Mouse (Mus musculus) embryonic facial prominence, embryonic 13.5 days (tissue): Measurements from ENCODE around the gene Nhp2. TPM values are rescaled to one million over a fixed set of nuclear protein-coding genes. Genes with fewer than 3 reads are reported as not detected.
A peak's percentile ranks its signal among the peaks of the same experiment; 100 is the strongest.

Source experiments
- ATAC-seq: fragments of 200-750 bp; cut with Nextera tagmentation; 2 replicates; pipeline ENCODE4 v1.8.0; 2017; ENCODE audit warnings: low read depth; ENCODE audit not compliant: insufficient number of reproducible peaks, insufficient read depth, low FRiP score, low TSS enrichment
- H3K27ac ChIP-seq: fragments of 300-500 bp; sonication (generic); 2 replicates; pipeline ENCODE4 v1.5.1; 2015; ENCODE audit warnings: moderate library complexity, mild to moderate bottlenecking, inconsistent platforms
- H3K27me3 ChIP-seq: fragments of 300-500 bp; sonication (generic); 2 replicates; pipeline ENCODE4 v1.6.1; 2015; ENCODE audit warnings: mild to moderate bottlenecking, inconsistent platforms
- H3K36me3 ChIP-seq: fragments of 300-500 bp; sonication (generic); 2 replicates; pipeline ENCODE4 v1.6.1; 2015; ENCODE audit warnings: mild to moderate bottlenecking, inconsistent platforms
- H3K4me1 ChIP-seq: fragments of 300-500 bp; sonication (generic); 2 replicates; pipeline ENCODE4 v1.6.1; 2015; ENCODE audit warnings: inconsistent platforms
- H3K4me2 ChIP-seq: fragments of 300-500 bp; sonication (generic); 2 replicates; pipeline ENCODE4 v1.6.1; 2015; ENCODE audit warnings: moderate library complexity, mild to moderate bottlenecking, inconsistent platforms
- H3K4me3 ChIP-seq: fragments of 300-500 bp; sonication (generic); 2 replicates; pipeline ENCODE4 v1.5.1; 2015; ENCODE audit warnings: mild to moderate bottlenecking, inconsistent platforms
- H3K9ac ChIP-seq: fragments of 300-500 bp; sonication (generic); 2 replicates; pipeline ENCODE4 v1.6.1; 2015; ENCODE audit warnings: mild to moderate bottlenecking, inconsistent platforms
- H3K9me3 ChIP-seq: fragments of 300-500 bp; sonication (generic); 2 replicates; pipeline ENCODE4 v1.6.1; 2016; ENCODE audit warnings: inconsistent platforms
- WGBS: fragments of 180-500 bp; shearing (Covaris S2); methylation state at CpG from one replicate; pipeline ENCODE4 v1.1.7; 2015; ENCODE audit warnings: mixed read lengths; 5-methylcytosine and 5-hydroxymethylcytosine counted together
- polyA plus RNA-seq: library from polyadenylated mRNA; unstranded; fragments of >200 nt; fragmentation: Nextera tagmentation; extraction: Ambion mirVana; gene quantifications from 2 replicates; pipeline ENCODE4 v1.2.1, GENCODE M21; 2015

Gene Nhp2
- 135 and 151 TPM in 2 replicates for polyA plus RNA-seq

DNA sequence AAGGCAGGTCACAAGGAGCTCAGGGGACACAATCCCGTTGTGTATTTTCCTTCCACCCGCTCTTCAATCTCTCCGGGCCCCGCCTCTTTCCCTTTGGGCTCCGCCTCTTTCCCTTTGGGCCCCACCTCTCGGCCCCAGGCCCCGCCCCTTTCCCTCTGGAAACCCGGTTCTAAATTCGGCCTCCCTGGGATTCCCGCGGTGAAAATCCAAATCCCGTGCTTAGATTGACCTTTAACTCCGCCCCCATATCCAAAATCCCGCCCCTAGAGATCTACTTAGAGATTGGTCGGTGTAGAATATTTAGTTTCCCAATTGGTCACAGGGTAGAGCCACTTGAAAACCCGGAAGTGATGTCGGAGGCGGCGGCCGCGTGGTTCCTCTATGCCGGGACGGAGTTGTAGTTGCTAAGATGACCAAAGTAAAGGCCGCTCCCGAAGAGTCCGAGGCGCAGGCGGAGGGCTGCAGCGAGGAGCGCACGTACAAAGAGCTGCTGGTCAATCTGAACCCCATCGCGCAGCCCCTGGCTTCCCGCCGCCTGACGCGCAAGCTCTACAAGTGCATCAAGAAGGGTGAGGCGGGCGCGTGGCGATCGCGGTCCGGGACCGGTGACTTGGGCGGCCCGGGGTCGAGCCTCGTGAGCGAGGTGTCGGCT lies at the start of gene Nhp2:
Gene Nhp2, plus strand, starts transcription at position 327 of the 652 bp plus-strand sequence.
- peak; percentile 89 for ATAC-seq
- Histone ChIP-seq H3K4me3 (peak within 1 kb of the TSS; percentile 83), H3K9ac (peak within 1 kb of the TSS; percentile 80), H3K27me3 (no peaks in the 10 kb centered on the region), H3K9me3 (no peaks in the 10 kb centered on the region), H3K4me1 (peaks cover 28% of the 10 kb centered on the region), H3K36me3 (peaks cover 34% of the 10 kb centered on the region), H3K4me2 (peak within 1 kb of the TSS; percentile 72), H3K27ac (no peak within 1 kb of the TSS)
- WGBS: under 1% methylated on average over 51 of the region's 51 CpGs

GRCm38 (mm10) chr11:51576454-51576853 lies 43.1 kb upstream of the Nhp2 start:
- no peaks in the 10 kb centered on the region for H3K27me3 ChIP-seq
- H3K36me3 ChIP-seq: peaks cover 13% of the 10 kb centered on the region; the same call in 1 of the 2 replicates
- peaks cover 4% of the 10 kb centered on the region for H3K4me1 ChIP-seq
- no peak overlapping the region for H3K27ac ChIP-seq
- H3K4me2 ChIP-seq: no peak overlapping the region
- H3K4me3 ChIP-seq: no peak overlapping the region
- H3K9ac ChIP-seq: no peak overlapping the region
- H3K9me3 ChIP-seq: no peaks in the 10 kb centered on the region
- 78% methylated on average over 4 of the region's 4 CpGs for WGBS
- no peak for ATAC-seq

DNA sequence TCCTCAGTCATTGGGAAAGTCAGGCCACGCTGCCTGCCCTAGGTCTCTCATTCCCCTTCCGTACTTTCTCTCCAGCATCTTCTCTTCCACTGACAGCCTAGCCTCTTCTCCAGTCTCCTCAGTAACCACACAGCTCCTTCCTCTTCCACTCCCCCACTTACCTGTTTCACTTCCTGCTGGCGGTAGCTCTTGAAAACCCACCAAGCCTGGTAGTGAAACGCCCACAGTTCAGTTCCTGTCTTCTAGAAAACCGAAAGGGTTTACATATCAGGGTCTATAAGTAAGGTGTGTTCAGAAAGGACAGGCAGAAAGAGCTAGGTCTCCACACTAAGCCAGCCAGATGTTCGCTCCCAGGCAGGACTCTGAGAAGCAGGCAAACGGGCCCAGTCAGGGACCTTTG lies 41.9 kb upstream of the Nhp2 start:
- no peak for ATAC-seq
- 83% methylated on average over 7 of the region's 7 CpGs for WGBS
- Histone ChIP-seq H3K27ac (no peak overlapping the region), H3K4me1 (no peaks in the 10 kb centered on the region; the same call in 1 of the 2 replicates), H3K27me3 (no peaks in the 10 kb centered on the region), H3K4me2 (no peak overlapping the region), H3K9ac (no peak overlapping the region), H3K36me3 (peaks cover 13% of the 10 kb centered on the region; the same call in 1 of the 2 replicates), H3K9me3 (no peaks in the 10 kb centered on the region), H3K4me3 (no peak overlapping the region)

GRCm38 (mm10) chr11:51579024-51579423 lies 40.5 kb upstream of the Nhp2 start:
- H3K4me1 ChIP-seq: peaks cover 7% of the 10 kb centered on the region
- no peak for ATAC-seq
- H3K4me3 ChIP-seq: no peak overlapping the region
- no peaks in the 10 kb centered on the region for H3K27me3 ChIP-seq
- H3K9me3 ChIP-seq: no peaks in the 10 kb centered on the region
- H3K36me3 ChIP-seq: peaks cover 9% of the 10 kb centered on the region; the same call in 1 of the 2 replicates
- no peak overlapping the region for H3K4me2 ChIP-seq
- H3K9ac ChIP-seq: no peak overlapping the region
- no peak overlapping the region for H3K27ac ChIP-seq
- WGBS: 68% methylated on average over 4 of the region's 4 CpGs

- no peak overlapping the region for H3K9ac ChIP-seq
Observed at GRCm38 (mm10) chr11:51582713-51583112, 36.8 kb upstream of the Nhp2 start.

DNA sequence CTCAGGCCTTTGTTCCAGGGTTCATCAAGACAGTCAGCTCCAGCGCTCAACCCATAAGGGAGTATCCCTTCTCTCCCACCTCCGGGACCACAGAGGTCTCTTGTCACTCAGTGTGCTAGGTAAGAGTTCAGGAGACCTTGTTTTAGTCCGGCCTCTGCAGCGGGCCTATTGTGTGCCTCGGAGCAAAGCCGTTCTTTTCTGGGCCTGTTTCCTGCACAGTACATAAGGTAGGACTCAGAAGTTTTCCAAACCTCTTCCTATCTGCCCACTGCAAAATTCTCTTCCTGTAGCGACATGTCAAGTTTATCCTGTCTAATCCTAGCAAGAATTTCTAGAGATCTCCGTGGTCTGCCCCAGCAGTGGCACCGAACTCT lies 35.5 kb upstream of the Nhp2 start:
- Histone ChIP-seq H3K4me2 (peak overlapping the region; percentile 87), H3K27me3 (no peaks in the 10 kb centered on the region), H3K27ac (peak overlapping the region; percentile 92), H3K9ac (peak overlapping the region; percentile 89), H3K36me3 (peaks cover 34% of the 10 kb centered on the region), H3K4me1 (peaks cover 25% of the 10 kb centered on the region), H3K4me3 (peak overlapping the region; percentile 71), H3K9me3 (no peaks in the 10 kb centered on the region)
- ATAC-seq: peak; percentile 30
- 13% methylated on average over 9 of the region's 9 CpGs for WGBS

More at GRCm38 (mm10) chr11:51582713-51583112, 36.8 kb upstream of the Nhp2 start:
- Histone ChIP-seq H3K27me3 (no peaks in the 10 kb centered on the region), H3K4me2 (no peak overlapping the region), H3K27ac (no peak overlapping the region), H3K36me3 (peaks cover 21% of the 10 kb centered on the region), H3K4me3 (no peak overlapping the region), H3K4me1 (peaks cover 25% of the 10 kb centered on the region), H3K9me3 (no peaks in the 10 kb centered on the region)
- 16% methylated on average over 8 of the region's 8 CpGs for whole genome bisulfite sequencing
- no peak for ATAC-seq

- peak within 1 kb of the TSS; percentile 71 for H3K4me3 ChIP-seq
- H3K4me2 ChIP-seq: peak within 1 kb of the TSS; percentile 87
- H3K27me3 ChIP-seq: no peaks in the 10 kb centered on the region
- no peaks in the 10 kb centered on the region for H3K9me3 ChIP-seq
- H3K9ac ChIP-seq: peak within 1 kb of the TSS; percentile 89
- peak; percentile 83 for ATAC-seq
- peak within 1 kb of the TSS; percentile 92 for H3K27ac ChIP-seq
- peaks cover 25% of the 10 kb centered on the region for H3K4me1 ChIP-seq
- WGBS: under 1% methylated on average over 59 of the region's 59 CpGs
- H3K36me3 ChIP-seq: peaks cover 40% of the 10 kb centered on the region
Observed at GRCm38 (mm10) chr11:51584431-51585248, 34.9 kb upstream of the Nhp2 start, which contains the start of gene Phykpl. Phykpl (plus strand) TSS chr11:51584757.

DNA sequence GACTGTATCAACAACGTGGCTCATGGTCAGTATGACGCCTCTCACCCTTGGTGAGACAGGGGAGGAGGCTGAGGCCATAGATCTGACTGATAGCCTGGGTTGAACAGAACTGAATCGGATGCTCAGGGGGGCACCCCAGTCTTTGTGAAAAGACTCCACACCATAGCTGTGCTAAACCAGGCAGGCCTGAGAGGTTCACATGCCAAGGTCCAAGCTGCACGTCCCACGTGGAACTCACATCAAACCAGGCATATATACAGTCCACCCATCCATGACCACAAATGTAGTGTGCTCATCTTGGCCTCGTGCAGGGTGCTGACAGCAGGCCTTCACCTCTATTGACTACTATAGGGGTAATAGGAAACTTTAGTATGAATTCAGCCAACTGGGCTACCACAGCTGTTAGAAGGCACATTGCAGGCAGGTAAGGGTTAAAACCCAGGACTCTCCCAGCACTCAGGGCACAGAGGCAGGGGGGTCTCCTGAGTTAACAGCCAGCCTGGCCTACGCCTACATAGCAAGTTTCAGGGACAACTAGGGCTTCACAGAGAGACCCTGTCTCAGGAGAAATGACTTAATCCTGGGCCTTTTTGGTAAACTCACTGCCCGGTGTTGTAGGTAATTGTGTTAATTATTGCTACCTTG lies 33.8 kb upstream of the Nhp2 start:
- Histone ChIP-seq H3K36me3 (peaks cover 45% of the 10 kb centered on the region), H3K27ac (peak overlapping the region; percentile 92), H3K27me3 (no peaks in the 10 kb centered on the region), H3K9ac (peak overlapping the region; percentile 89), H3K9me3 (no peaks in the 10 kb centered on the region), H3K4me1 (peaks cover 25% of the 10 kb centered on the region), H3K4me3 (peak overlapping the region; percentile 71), H3K4me2 (peak overlapping the region; percentile 87)
- no peak for ATAC-seq
- WGBS: 57% methylated on average over 8 of the region's 8 CpGs

- no peak overlapping the region for H3K4me2 ChIP-seq
- peaks cover 52% of the 10 kb centered on the region for H3K36me3 ChIP-seq
- 93% methylated on average over 13 of the region's 13 CpGs for WGBS
- H3K9me3 ChIP-seq: no peaks in the 10 kb centered on the region
- no peak overlapping the region for H3K27ac ChIP-seq
- H3K4me3 ChIP-seq: no peak overlapping the region
- no peak overlapping the region for H3K9ac ChIP-seq
- no peak for ATAC-seq
- H3K27me3 ChIP-seq: no peaks in the 10 kb centered on the region
- H3K4me1 ChIP-seq: peaks cover 25% of the 10 kb centered on the region
Observed at GRCm38 (mm10) chr11:51586411-51586810, 33.1 kb upstream of the Nhp2 start.

GRCm38 (mm10) chr11:51587059-51587458 lies 32.5 kb upstream of the Nhp2 start:
- H3K4me2 ChIP-seq: no peak overlapping the region
- H3K27me3 ChIP-seq: no peaks in the 10 kb centered on the region
- H3K36me3 ChIP-seq: peaks cover 58% of the 10 kb centered on the region
- ATAC-seq: no peak
- H3K4me3 ChIP-seq: no peak overlapping the region
- no peaks in the 10 kb centered on the region for H3K9me3 ChIP-seq
- 91% methylated on average over 1 of the region's 1 CpGs for WGBS
- peaks cover 25% of the 10 kb centered on the region for H3K4me1 ChIP-seq
- no peak overlapping the region for H3K9ac ChIP-seq
- no peak overlapping the region for H3K27ac ChIP-seq

GRCm38 (mm10) chr11:51588833-51589232 lies 30.7 kb upstream of the Nhp2 start:
- Histone ChIP-seq H3K27ac (no peak overlapping the region), H3K27me3 (no peaks in the 10 kb centered on the region), H3K36me3 (peaks cover 76% of the 10 kb centered on the region), H3K9ac (no peak overlapping the region), H3K4me3 (no peak overlapping the region), H3K4me1 (peaks cover 20% of the 10 kb centered on the region), H3K4me2 (no peak overlapping the region), H3K9me3 (no peaks in the 10 kb centered on the region)
- ATAC-seq: no peak
- 94% methylated on average over 3 of the region's 3 CpGs for WGBS
